Mouse (Mus musculus) cerebellum, adult 2 months (tissue): ENCODE data around the gene Diexf.

Experiments used
- CTCF ChIP-seq: fragments of 200-500 bp; IDR thresholded peaks from 2 replicates; pipeline ENCODE4 v1.5.1; 2011; ENCODE audit warnings: low read depth, mild to moderate bottlenecking, control low read depth, low read length, moderate library complexity, borderline replicate concordance; ENCODE audit not compliant: insufficient read depth
- POLR2A ChIP-seq: fragments of 200-500 bp; IDR thresholded peaks from 2 replicates; pipeline ENCODE4 v1.6.1; 2011; ENCODE audit warnings: low read length, control low read depth, borderline replicate concordance; ENCODE audit not compliant: insufficient read depth

DNA sequence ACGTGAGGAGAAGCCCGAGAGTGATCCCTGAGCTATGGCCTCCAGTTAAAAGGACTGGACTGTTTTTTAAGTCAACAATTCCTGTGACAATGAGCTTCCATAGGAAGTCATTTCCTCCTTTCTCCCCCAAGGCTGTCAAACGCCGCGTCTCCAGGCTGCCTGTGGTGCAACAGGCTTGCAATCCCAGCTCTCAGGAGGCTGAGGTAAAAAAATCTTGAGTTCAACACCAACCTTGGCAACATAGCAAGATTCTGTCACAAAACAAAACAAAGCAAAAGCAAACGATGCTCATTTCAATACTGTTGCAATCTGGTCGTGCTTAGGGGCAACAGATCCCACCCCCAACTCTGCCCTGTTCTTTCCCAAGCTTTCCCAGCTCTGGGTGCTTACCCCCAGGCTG lies 8.0 kb upstream of the Diexf start:
- TF ChIP-seq CTCF: no peak
- TF ChIP-seq POLR2A: no peak
